Mouse (Mus musculus): Measurements from ENCODE around the gene P2rx1. TPM values are rescaled to one million over a fixed set of nuclear protein-coding genes. Genes with fewer than 3 reads are reported as not detected.

The P2rx1 gene
- polyA plus RNA-seq, 1 experiment from 2014 or later = 0.53 TPM

DNA sequence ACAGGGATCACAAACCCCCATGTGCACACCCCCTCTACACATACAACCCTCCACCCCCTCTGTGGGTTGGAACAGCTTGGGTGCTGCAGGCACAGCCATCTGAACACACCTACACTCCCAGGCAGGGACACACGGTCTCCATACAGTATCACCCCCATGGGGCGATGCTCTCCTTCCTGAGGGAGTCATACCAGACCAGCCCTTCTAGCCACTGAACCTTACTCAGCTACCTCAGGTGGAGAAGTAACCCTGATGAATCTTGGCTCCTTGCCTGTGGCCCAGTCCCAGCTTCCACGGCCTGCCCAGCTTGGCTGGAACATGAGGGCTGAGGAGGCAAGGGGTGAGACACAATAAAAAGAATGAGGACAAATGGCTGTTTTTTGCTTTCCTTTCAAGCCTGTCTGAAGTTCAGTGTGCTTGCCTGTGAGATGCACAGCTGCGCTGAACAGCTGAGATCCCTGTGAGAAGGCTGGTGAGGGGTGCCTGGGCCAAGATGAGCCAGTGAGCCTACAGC, 16.0 kb downstream of the P2rx1 start:
- H3K27me3 ChIP-seq (replicated peaks; ENCODE audit: control insufficient read depth, insufficient read depth, low read length) = peaks cover 8% of the 10 kb centered on the region
- DNase-seq (ENCODE audit: low spot score) (no peak), ATAC-seq (no peak)
- no peak overlapping the region for H3K4me3 ChIP-seq (ENCODE audit: low read depth, low read length)
- no peak overlapping the region for H3K4me2 ChIP-seq (ENCODE audit: low read length)
- no peaks in the 10 kb centered on the region for H3K36me3 ChIP-seq (ENCODE audit: control insufficient read depth, insufficient read depth, low read length)
- H3K9ac ChIP-seq (ENCODE audit: low read length) = no peak overlapping the region
- 74% methylated on average over 4 of the region's 4 CpGs for whole genome bisulfite sequencing
- no peaks in the 10 kb centered on the region for H3K4me1 ChIP-seq (ENCODE audit: control insufficient read depth, insufficient read depth, low read length)
- no peak overlapping the region for H3K27ac ChIP-seq (ENCODE audit: low read depth, low read length)
- H3K9me3 ChIP-seq (replicated peaks; ENCODE audit: control insufficient read depth, low read length) = no peaks in the 10 kb centered on the region

DNA sequence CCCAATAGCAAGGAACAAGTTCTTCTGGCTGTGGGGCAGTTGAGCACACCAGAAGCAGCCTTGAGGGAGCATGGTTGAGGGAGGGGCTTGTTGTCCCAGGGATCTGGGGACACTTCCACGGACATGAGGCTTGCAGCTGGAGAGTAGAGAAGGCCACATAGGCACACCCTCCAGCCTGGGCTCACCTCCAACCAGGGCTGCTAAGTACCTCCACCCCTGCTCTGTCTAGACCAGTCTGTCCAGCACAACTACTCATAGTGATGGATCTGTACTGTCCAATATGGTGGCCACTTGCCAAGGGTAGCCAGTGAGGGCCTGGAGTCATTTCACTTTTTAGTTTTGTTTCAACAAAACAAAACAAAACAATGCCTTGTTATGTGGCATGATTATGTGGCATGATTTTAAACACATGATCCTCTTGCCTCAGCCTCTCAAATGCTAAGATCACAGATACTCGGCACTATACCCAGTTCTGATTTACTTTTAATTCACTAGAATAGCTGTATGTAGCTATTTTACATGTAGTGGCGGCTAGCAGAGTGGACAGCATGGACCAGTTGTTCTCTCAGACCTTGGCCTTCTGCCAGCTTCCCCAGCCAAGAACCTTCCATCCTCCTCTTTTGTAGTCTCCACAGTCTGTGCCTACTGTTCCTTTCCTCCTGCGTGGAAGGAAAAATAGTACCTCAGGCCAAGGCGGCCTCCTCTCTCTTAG, 16.6 kb downstream of the P2rx1 start:
- peaks cover 14% of the 10 kb centered on the region for H3K27me3 ChIP-seq (replicated peaks; ENCODE audit: control insufficient read depth, insufficient read depth, low read length)
- no peaks in the 10 kb centered on the region for H3K9me3 ChIP-seq (replicated peaks; ENCODE audit: control insufficient read depth, low read length)
- ATAC-seq (no peak), DNase-seq (ENCODE audit: low spot score) (no peak)
- no peaks in the 10 kb centered on the region for H3K36me3 ChIP-seq (ENCODE audit: control insufficient read depth, insufficient read depth, low read length)
- 61% methylated on average over 5 of the region's 5 CpGs for WGBS
- H3K4me3 ChIP-seq (ENCODE audit: low read depth, low read length) = no peak overlapping the region
- no peaks in the 10 kb centered on the region for H3K4me1 ChIP-seq (ENCODE audit: control insufficient read depth, insufficient read depth, low read length)
- no peak overlapping the region for H3K4me2 ChIP-seq (ENCODE audit: low read length)
- H3K27ac ChIP-seq (ENCODE audit: low read depth, low read length) = no peak overlapping the region
- H3K9ac ChIP-seq (ENCODE audit: low read length) = no peak overlapping the region

DNA sequence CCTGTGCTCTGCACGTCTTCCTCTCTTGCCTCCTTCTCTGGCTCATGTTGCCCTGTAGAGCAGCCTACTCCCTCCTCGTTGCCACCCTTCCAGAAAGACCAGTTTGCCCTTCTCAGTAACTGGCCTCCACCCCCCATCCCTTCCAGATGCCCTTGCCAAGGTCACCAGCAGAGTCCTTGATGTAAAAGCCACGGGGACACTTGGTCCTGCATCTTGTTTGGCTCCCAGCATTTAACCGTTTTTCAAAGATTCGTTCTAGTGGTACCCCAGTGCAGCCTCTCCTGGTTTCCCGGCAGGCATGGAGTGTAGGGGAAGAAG, 17.2 kb downstream of the P2rx1 start:
- Histone ChIP-seq H3K4me3 (ENCODE audit: low read depth, low read length) (no peak overlapping the region), H3K9me3 (replicated peaks; ENCODE audit: control insufficient read depth, low read length) (no peaks in the 10 kb centered on the region), H3K4me1 (ENCODE audit: control insufficient read depth, insufficient read depth, low read length) (no peaks in the 10 kb centered on the region), H3K27me3 (replicated peaks; ENCODE audit: control insufficient read depth, insufficient read depth, low read length) (peaks cover 14% of the 10 kb centered on the region), H3K9ac (ENCODE audit: low read length) (no peak overlapping the region), H3K4me2 (ENCODE audit: low read length) (no peak overlapping the region), H3K27ac (ENCODE audit: low read depth, low read length) (no peak overlapping the region), H3K36me3 (ENCODE audit: control insufficient read depth, insufficient read depth, low read length) (no peaks in the 10 kb centered on the region)
- no peak for ATAC-seq
- no peak for DNase-seq (ENCODE audit: low spot score)
- 67% methylated on average over 6 of the region's 6 CpGs for WGBS

- peak within 1 kb of the TSS; percentile 72 for H3K9ac ChIP-seq (ENCODE audit: low read length)
- H3K4me2 ChIP-seq (ENCODE audit: low read length) = peak within 1 kb of the TSS; percentile 93
- H3K27ac ChIP-seq (ENCODE audit: low read depth, low read length) = 0 out of 2 replicates have a peak within 1 kb of the TSS, but pooled peaks have one; percentile 9
- ATAC-seq = peak; percentile 97
- no peaks in the 10 kb centered on the region for H3K4me1 ChIP-seq (ENCODE audit: control insufficient read depth, insufficient read depth, low read length)
- H3K27me3 ChIP-seq (replicated peaks; ENCODE audit: control insufficient read depth, insufficient read depth, low read length) = peaks cover 20% of the 10 kb centered on the region
- under 1% methylated on average over 57 of the region's 57 CpGs for WGBS
- no peaks in the 10 kb centered on the region for H3K36me3 ChIP-seq (ENCODE audit: control insufficient read depth, insufficient read depth, low read length)
- H3K9me3 ChIP-seq (replicated peaks; ENCODE audit: control insufficient read depth, low read length) = no peaks in the 10 kb centered on the region
- DNase-seq (ENCODE audit: low spot score) = peak; percentile 96
- peak within 1 kb of the TSS; percentile 66 for H3K4me3 ChIP-seq (ENCODE audit: low read depth, low read length)
These were observed 19.7 kb downstream of the P2rx1 start, which contains the start of gene Camkk1 for GRCm38 (mm10) chr11:73018471-73019146. Camkk1 (plus strand) TSS chr11:73019008.

DNA sequence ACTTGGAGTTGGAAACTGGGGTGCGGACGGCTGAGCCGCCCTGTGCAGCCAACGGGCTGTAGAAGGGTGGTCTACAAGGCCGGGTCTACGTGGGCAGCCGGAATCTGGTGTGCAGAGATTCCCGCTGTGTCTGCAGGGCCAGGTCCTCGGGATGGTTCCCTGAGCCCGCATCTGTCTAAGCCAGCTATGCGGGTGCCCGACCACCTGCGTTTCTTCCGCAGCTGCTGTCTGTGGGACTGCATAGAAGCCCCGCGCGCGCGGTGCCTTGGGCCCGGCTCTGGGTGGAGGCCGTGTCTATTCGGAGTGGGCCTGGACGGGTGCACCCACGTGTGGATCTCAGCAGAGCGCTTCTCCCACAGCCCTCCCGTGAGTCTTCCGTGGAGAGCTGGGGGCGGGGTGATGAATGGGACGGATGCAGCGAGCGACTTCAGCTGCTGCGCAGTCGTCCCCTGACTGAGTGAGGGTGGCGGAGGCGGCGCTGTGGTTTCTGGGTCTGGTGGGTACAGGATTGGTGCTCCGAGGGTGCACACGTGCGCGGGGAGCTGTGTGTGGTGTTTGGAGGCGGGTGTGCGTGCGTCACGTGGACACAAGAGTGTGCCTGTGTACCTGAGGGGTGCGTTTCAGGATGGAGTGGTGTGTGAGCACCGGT, 20.4 kb downstream of the P2rx1 start:
- peak; percentile 67 for ATAC-seq
- Histone ChIP-seq H3K27me3 (replicated peaks; ENCODE audit: control insufficient read depth, insufficient read depth, low read length) (peaks cover 20% of the 10 kb centered on the region), H3K9me3 (replicated peaks; ENCODE audit: control insufficient read depth, low read length) (no peaks in the 10 kb centered on the region), H3K27ac (ENCODE audit: low read depth, low read length) (0 out of 2 replicates have a peak overlapping the region, but pooled peaks have one; percentile 9), H3K9ac (ENCODE audit: low read length) (peak overlapping the region; percentile 72), H3K4me2 (ENCODE audit: low read length) (peak overlapping the region; percentile 93), H3K4me3 (ENCODE audit: low read depth, low read length) (peak overlapping the region; percentile 66), H3K36me3 (ENCODE audit: control insufficient read depth, insufficient read depth, low read length) (no peaks in the 10 kb centered on the region), H3K4me1 (ENCODE audit: control insufficient read depth, insufficient read depth, low read length) (no peaks in the 10 kb centered on the region)
- DNase-seq (ENCODE audit: low spot score) = peak; percentile 69
- under 1% methylated on average over 46 of the region's 46 CpGs for WGBS

GRCm38 (mm10) chr11:73020953-73021800, 22.3 kb downstream of the P2rx1 start:
- Histone ChIP-seq H3K27ac (ENCODE audit: low read depth, low read length) (no peak overlapping the region), H3K27me3 (replicated peaks; ENCODE audit: control insufficient read depth, insufficient read depth, low read length) (peaks cover 20% of the 10 kb centered on the region), H3K36me3 (ENCODE audit: control insufficient read depth, insufficient read depth, low read length) (0 out of 2 replicates have a peak, but pooled peaks cover 2% of the 10 kb centered on the region), H3K4me3 (ENCODE audit: low read depth, low read length) (no peak overlapping the region), H3K4me2 (ENCODE audit: low read length) (no peak overlapping the region), H3K9ac (ENCODE audit: low read length) (no peak overlapping the region), H3K9me3 (replicated peaks; ENCODE audit: control insufficient read depth, low read length) (no peaks in the 10 kb centered on the region), H3K4me1 (ENCODE audit: control insufficient read depth, insufficient read depth, low read length) (no peaks in the 10 kb centered on the region)
- DNase-seq (ENCODE audit: low spot score) (no peak), ATAC-seq (no peak)
- 60% methylated on average over 7 of the region's 7 CpGs for WGBS

DNA sequence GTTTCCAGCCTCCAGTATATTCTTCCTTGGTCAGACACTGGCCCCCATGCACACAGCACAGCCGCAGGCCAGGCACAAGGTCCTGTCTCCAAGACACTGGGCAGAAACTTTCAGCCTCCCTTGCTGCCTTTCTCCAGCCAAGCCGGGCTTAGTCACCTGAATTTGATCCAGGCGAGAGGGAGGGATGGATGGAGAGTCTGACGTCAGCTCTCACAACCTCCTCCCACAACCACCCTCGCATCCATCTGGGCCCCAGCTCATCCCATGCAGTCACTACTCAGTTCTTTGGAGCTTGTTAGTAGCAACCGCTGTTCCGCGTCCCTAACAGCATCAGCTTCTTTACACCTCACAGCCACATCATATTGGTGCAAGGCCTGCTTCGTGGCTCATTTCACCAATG, 24.2 kb downstream of the P2rx1 start:
- no peak overlapping the region for H3K4me3 ChIP-seq (ENCODE audit: low read depth, low read length)
- no peak overlapping the region for H3K27ac ChIP-seq (ENCODE audit: low read depth, low read length)
- 46% methylated on average over 9 of the region's 9 CpGs for WGBS
- H3K4me2 ChIP-seq (ENCODE audit: low read length) = no peak overlapping the region
- ATAC-seq (no peak), DNase-seq (ENCODE audit: low spot score) (no peak)
- H3K27me3 ChIP-seq (replicated peaks; ENCODE audit: control insufficient read depth, insufficient read depth, low read length) = peaks cover 18% of the 10 kb centered on the region
- H3K36me3 ChIP-seq (ENCODE audit: control insufficient read depth, insufficient read depth, low read length) = 0 out of 2 replicates have a peak, but pooled peaks cover 3% of the 10 kb centered on the region
- H3K4me1 ChIP-seq (ENCODE audit: control insufficient read depth, insufficient read depth, low read length) = no peaks in the 10 kb centered on the region
- no peak overlapping the region for H3K9ac ChIP-seq (ENCODE audit: low read length)
- no peaks in the 10 kb centered on the region for H3K9me3 ChIP-seq (replicated peaks; ENCODE audit: control insufficient read depth, low read length)

DNA sequence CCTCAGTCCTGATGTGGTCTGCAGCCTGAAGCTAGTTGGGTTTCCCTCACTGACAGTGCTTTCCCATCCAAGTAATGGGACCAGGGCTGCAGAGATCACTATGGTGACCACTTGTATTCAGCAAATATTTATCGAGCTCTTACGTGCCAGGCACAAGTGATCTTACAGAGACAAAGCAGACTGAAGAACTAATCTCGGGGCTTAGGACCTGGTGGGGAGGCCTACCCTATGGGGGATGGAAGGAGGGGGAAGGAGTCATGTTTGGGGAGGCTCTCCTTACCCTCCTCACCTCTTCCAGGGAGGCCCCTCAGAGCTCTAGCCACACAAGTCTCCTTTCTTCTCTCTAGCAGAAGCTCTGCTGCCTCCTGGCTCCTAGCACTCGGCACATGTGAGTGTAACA, 24.9 kb downstream of the P2rx1 start:
- Histone ChIP-seq H3K4me2 (ENCODE audit: low read length) (no peak overlapping the region), H3K9me3 (replicated peaks; ENCODE audit: control insufficient read depth, low read length) (no peaks in the 10 kb centered on the region), H3K4me3 (ENCODE audit: low read depth, low read length) (no peak overlapping the region), H3K9ac (ENCODE audit: low read length) (no peak overlapping the region), H3K4me1 (ENCODE audit: control insufficient read depth, insufficient read depth, low read length) (no peaks in the 10 kb centered on the region), H3K27ac (ENCODE audit: low read depth, low read length) (no peak overlapping the region), H3K27me3 (replicated peaks; ENCODE audit: control insufficient read depth, insufficient read depth, low read length) (peaks cover 18% of the 10 kb centered on the region), H3K36me3 (ENCODE audit: control insufficient read depth, insufficient read depth, low read length) (0 out of 2 replicates have a peak, but pooled peaks cover 3% of the 10 kb centered on the region)
- DNase-seq (ENCODE audit: low spot score) (no peak), ATAC-seq (no peak)
- WGBS = 36% methylated on average over 4 of the region's 4 CpGs

Measured in forebrain, embryonic 14.5 days (tissue).